Mouse (Mus musculus) MEL (cell line): ENCODE results near the gene Pax8.

Experiments used
- CTCF ChIP-seq, 3 experiments: IDR thresholded peaks in 2 of 3; conservative IDR thresholded peaks in 1 of 3; 2 replicates each; pipeline ENCODE4 v1.5.1; 2011 to 2012; ENCODE audit warnings: low read length in 3 of 3, low read depth in 2 of 3, mild to moderate bottlenecking in 2 of 3, improper control_type of control experiment in 1 of 3, inconsistent platforms in 1 of 3, mixed read lengths in 1 of 3, moderate library complexity in 1 of 3; ENCODE audit not compliant: control insufficient read depth in 1 of 3, insufficient read depth in 1 of 3, poor library complexity in 1 of 3, severe bottlenecking in 1 of 3
- E2F4 ChIP-seq: IDR thresholded peaks from 2 replicates; pipeline ENCODE4 v1.6.1; 2011; ENCODE audit warnings: low read depth, low read length, improper control_type of control experiment, borderline replicate concordance
- EP300 ChIP-seq, 2 experiments: IDR thresholded peaks; 2 replicates each; pipeline ENCODE4 v1.6.1; 2011; ENCODE audit warnings: improper control_type of control experiment in 2 of 2, low read length in 2 of 2, low read depth in 1 of 2, mild to moderate bottlenecking in 1 of 2
- GATA1 ChIP-seq: IDR thresholded peaks from 2 replicates; pipeline ENCODE4 v1.6.1; 2011; ENCODE audit warnings: low read depth, low read length, improper control_type of control experiment
- JUND ChIP-seq: IDR thresholded peaks from 2 replicates; pipeline ENCODE4 v1.6.1; 2011; ENCODE audit warnings: low read depth, mild to moderate bottlenecking, improper control_type of control experiment, low read length
- KAT2A ChIP-seq: conservative IDR thresholded peaks from 2 replicates; pipeline ENCODE4 v1.6.1; 2012; ENCODE audit warnings: low read depth, low read length, improper control_type of control experiment, inconsistent platforms
- MAX ChIP-seq: IDR thresholded peaks from 2 replicates; pipeline ENCODE4 v1.6.1; 2011; ENCODE audit warnings: low read length, improper control_type of control experiment
- MAZ ChIP-seq: IDR thresholded peaks from 2 replicates; pipeline ENCODE4 v1.6.1; 2012; ENCODE audit warnings: low read depth, mild to moderate bottlenecking, inconsistent platforms, low read length, improper control_type of control experiment
- NRF1 ChIP-seq: IDR thresholded peaks from 2 replicates; pipeline ENCODE4 v1.6.1; 2014; ENCODE audit warnings: low read depth, mild to moderate bottlenecking, inconsistent platforms, low read length, improper control_type of control experiment, moderate library complexity; ENCODE audit not compliant: poor library complexity, insufficient read depth, severe bottlenecking
- POLR2A ChIP-seq, 2 experiments: IDR thresholded peaks; 2 replicates each; pipeline ENCODE4 v1.6.1; 2011 to 2012; ENCODE audit warnings: low read length in 2 of 2, mild to moderate bottlenecking in 2 of 2, control low read depth in 1 of 2, improper control_type of control experiment in 1 of 2, low read depth in 1 of 2, moderate library complexity in 1 of 2; ENCODE audit not compliant: control insufficient read depth in 1 of 2, insufficient read depth in 1 of 2, poor library complexity in 1 of 2
- POLR2AphosphoS2 ChIP-seq: IDR thresholded peaks from 2 replicates; pipeline ENCODE4 v1.6.1; 2011; ENCODE audit warnings: low read length, improper control_type of control experiment
- TCF12 ChIP-seq: IDR thresholded peaks from 2 replicates; pipeline ENCODE4 v1.6.1; 2014; ENCODE audit warnings: low read depth, mild to moderate bottlenecking, inconsistent platforms, low read length, improper control_type of control experiment, moderate library complexity
- USF1 ChIP-seq: IDR thresholded peaks from 2 replicates; pipeline ENCODE4 v1.6.1; 2014; ENCODE audit warnings: low read depth, mild to moderate bottlenecking, inconsistent platforms, low read length, improper control_type of control experiment, moderate library complexity
- ZKSCAN1 ChIP-seq: IDR thresholded peaks from 2 replicates; pipeline ENCODE4 v1.6.1; 2012; ENCODE audit warnings: low read depth, mild to moderate bottlenecking, inconsistent platforms, low read length, improper control_type of control experiment, moderate library complexity

- TF ChIP-seq POLR2A (IDR thresholded peaks at IDR 0.05; ENCODE audit: control insufficient read depth in 1 of 2, insufficient read depth in 1 of 2, low read depth in 1 of 2, low read length in 2 of 2, poor library complexity in 1 of 2), result no peak
- no peak for TF ChIP-seq GATA1
- no peak for TF ChIP-seq NRF1
- TF ChIP-seq CTCF (IDR thresholded peaks at IDR 0.05 in 2 of 3, conservative IDR thresholded peaks at IDR 0.05 in 1 of 3; ENCODE audit: control insufficient read depth in 1 of 3, insufficient read depth in 1 of 3, low read depth in 2 of 3, low read length in 3 of 3, poor library complexity in 1 of 3, severe bottlenecking in 1 of 3), result no peak
- no peak for TF ChIP-seq KAT2A
- TF ChIP-seq USF1, result no peak
- TF ChIP-seq EP300 (IDR thresholded peaks at IDR 0.05; ENCODE audit: low read depth in 1 of 2, low read length in 2 of 2), result no peak
- no peak for TF ChIP-seq ZKSCAN1
- TF ChIP-seq POLR2AphosphoS2, result no peak
- TF ChIP-seq MAX, result no peak
- TF ChIP-seq E2F4, result no peak
- TF ChIP-seq JUND, result no peak
- TF ChIP-seq TCF12, result no peak
- no peak for TF ChIP-seq MAZ
Measured at GRCm38 (mm10) chr2:24456841-24457240, 18.6 kb downstream of the Pax8 start.
